Mouse (Mus musculus): ENCODE measurements around the gene Rnf207.

The Rnf207 gene

GRCm38 (mm10) chr4:152318517-152319234, at the start of gene Rnf207:
Gene Rnf207 (minus strand): TSS chr4:152318993.
- DNase-seq: no peak

DNA sequence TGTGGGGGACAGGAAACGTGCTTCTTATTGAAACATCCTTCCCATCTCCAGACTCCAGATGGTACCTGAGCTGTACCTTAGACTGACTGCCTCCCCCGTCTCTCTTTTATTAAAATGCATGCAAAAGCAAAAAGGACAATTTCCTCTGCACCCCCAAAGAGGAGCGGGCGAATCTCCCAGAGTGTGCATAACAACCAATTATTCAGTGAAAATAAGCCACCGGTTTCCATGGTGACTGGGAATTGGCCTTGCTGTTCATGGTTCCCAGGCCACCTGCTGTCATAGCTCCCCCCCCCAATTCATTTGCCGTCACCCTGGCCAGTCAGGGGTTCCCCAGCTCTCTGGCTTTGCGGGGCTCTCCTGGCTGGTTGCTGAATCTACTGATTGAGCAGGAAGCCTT, 46.4 kb upstream of the Rnf207 start:
- no peak for DNase-seq

- no peak for DNase-seq
Measured at GRCm38 (mm10) chr4:152362180-152362579, 43.4 kb upstream of the Rnf207 start.

DNA sequence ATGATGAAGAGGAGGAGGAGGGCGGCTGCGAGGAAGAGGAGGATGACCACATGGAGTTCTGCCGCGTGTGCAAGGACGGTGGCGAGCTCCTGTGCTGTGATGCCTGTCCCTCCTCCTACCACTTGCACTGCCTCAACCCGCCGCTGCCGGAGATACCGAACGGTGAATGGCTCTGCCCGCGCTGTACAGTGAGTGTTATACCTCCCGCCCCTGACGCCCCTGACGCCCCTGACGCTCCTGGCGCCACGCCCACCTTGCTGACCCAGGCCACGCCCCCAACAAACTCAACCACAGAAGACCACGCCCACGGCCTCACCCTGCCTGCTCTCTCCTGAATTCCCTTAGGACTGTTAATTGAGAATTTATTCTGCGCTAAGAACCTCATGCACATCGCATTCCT, 42.1 kb upstream of the Rnf207 start:
- no peak for DNase-seq

- no peak for DNase-seq
Measured at GRCm38 (mm10) chr4:152359700-152360099, 40.9 kb upstream of the Rnf207 start.

GRCm38 (mm10) chr4:152355672-152356071, 36.9 kb upstream of the Rnf207 start:
- DNase-seq: no peak

DNA sequence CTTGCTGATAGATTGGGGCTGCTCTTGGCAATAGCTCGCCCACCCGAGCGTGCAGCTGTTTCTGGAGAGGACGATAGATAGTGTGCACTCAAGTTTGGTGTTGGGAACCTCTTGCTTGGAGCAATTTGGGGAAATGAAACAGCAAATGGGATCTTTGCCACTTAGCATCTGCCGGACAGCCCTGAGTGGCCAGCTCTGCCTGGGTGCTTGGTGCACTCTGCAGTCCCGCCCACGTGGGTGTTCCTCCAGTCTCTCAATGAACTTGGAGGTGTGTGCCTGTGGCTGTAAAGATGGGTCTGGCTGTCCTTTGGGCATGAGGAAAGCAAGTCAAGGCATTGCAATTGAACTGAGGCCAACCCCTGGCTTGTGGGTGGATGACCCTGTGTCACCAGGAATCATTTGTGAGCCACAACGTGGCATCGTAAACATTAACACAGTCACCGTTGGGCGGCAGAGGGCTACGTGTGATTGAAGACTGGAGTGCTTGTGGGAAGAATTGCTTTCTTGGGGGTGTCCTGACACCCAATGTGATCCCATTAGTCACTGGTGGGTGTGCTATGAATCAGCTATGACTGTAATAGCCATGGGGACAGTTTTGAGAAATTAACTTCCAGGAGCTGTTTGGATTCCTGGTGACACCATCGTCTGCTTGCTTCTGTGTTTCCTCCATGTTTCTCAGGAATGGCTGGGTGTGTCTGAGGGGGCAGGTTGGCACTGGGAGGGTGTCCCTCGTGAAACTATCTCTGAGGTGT, 35.3 kb upstream of the Rnf207 start:
- DNase-seq: no peak

- no peak for DNase-seq
Measured at GRCm38 (mm10) chr4:152351422-152352305, 32.9 kb upstream of the Rnf207 start.

- DNase-seq: no peak
Measured at GRCm38 (mm10) chr4:152350722-152351421, 32.1 kb upstream of the Rnf207 start.

GRCm38 (mm10) chr4:152349837-152350381, 31.1 kb upstream of the Rnf207 start:
- DNase-seq: no peak

DNA sequence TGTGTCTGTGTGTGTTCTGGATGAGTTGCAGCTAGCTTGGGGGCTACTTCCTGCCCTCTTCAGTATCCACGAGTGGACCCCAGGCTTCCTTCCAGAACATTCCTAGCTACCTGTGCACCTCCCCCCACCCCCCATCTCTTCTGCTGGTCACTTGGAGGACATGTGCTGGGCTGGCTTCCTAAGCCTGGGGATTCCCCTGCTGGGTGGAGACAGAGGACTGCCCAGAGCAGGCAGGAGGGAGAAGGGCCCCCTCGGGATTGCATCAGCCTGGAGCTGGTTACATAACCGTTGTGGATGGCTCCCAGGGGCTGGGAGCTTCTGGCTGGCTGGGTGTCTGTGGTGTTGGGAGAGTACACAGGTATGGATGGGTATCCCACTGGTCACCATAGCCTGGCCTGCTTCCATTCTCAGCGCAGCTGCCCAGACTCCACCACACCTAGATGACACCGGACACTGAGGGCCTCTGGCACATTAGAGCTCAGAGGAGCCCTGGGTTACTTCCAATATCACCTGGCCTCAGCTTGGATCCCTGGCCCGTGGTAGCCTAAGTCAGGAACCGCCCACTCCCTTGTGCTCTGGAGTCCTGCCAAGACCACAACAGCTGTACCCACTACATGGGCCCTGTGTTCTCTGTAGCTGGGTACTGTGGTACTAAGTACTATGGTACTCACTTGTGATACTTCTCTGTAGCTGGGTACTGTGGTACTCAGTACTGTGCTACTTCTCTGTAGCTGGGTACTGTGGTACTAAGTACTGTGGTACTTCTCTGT, 26.5 kb upstream of the Rnf207 start:
- DNase-seq: no peak

DNA sequence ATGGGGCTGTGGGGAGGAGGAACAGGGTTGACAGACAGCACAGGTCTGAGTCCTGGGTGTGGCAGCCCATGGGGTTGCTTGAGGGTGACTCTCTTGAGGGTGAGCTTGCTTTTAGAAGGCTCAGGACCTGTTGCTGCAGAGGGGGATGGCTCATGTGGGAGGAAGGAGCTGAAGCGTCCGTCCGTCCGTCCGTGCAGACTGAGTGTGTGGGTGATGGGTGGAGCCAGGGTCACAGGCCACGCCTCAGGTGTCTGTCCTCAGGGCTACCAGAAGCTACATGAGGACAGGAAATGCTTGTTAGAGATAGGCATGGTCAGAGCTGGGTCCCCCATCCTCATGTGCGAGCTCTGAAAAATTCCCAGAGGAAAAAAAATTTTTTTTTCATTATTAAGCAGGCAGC, 25.9 kb upstream of the Rnf207 start:
- no peak for DNase-seq

DNA sequence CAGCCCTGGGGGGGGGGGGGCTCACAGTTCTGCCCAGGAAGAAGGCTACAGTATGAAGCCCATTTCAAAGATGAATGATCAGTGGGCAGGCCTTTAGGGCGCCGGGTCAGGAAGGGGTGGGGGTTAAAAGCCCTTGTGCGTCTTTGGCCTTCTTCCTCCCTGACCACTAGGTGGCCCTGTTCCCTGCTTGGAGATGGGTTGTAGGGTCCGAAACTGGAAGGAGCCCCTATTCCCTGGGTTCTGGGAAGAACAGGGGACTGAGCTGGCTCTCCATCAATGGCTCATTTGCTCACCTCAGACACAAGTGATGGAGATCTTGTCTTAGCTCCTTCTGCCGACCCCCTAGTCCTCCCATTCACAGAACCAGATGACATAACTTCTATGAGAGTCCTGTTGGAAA, 24.5 kb upstream of the Rnf207 start:
- DNase-seq: no peak

DNA sequence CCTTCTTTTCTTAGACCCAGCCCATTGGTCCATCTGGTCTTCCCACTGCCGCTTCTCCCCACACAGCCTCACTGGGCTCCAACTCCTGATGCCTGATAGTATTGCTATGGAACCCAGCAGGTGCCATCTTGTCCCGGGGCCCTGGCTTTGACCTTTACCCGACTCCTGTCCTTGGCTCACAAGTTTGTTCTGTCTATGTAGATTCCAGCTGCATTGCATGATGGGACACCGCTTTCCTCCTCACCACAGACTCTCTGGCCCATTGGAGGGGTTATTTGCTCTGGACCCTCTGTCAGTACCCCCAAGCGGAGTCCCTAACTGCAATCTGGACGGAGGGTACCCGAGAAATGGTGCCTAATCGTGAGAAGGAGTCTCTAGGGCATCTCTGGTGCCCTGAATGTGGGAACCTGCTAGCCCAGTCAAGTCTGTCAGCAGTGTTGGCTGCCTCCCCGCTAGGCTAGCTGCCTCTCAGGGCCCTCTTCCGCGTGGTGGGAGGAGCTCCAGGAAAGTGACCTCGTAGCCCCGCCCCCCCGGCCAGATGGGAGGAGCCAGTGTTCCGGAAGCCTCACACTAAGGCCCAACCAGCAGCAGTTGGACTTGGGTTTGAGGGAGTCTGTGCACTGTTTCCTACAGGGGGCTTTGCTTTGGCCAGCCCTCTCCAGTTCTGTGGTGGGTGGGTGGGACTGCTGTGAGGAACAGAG, 21.9 kb upstream of the Rnf207 start:
- DNase-seq: no peak

DNA sequence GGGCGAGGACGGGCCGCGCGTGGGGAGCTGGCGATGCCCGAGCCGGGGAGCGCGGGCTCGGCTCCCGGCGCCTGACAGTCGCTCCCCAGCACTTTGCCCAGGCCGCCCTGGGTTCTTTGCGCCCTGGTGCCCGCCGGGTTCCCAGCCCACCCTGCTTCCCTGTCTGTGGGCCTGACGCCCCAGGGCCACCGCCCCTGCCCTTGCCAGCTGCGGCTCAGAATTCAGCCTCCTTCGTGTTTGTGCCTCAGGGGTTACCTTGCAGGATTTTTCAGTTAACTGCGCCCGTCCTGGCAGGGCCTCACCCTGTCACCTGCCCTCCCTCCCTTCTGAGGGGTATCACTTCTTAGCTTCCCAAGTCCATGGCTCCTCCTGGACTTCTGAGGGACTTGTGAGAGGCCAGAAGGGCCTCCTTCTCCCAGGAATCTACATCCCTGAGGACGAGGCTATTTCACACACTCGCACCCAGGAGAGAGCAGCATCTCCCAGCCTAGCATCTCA, 20.5 kb upstream of the Rnf207 start:
- no peak for DNase-seq

DNA sequence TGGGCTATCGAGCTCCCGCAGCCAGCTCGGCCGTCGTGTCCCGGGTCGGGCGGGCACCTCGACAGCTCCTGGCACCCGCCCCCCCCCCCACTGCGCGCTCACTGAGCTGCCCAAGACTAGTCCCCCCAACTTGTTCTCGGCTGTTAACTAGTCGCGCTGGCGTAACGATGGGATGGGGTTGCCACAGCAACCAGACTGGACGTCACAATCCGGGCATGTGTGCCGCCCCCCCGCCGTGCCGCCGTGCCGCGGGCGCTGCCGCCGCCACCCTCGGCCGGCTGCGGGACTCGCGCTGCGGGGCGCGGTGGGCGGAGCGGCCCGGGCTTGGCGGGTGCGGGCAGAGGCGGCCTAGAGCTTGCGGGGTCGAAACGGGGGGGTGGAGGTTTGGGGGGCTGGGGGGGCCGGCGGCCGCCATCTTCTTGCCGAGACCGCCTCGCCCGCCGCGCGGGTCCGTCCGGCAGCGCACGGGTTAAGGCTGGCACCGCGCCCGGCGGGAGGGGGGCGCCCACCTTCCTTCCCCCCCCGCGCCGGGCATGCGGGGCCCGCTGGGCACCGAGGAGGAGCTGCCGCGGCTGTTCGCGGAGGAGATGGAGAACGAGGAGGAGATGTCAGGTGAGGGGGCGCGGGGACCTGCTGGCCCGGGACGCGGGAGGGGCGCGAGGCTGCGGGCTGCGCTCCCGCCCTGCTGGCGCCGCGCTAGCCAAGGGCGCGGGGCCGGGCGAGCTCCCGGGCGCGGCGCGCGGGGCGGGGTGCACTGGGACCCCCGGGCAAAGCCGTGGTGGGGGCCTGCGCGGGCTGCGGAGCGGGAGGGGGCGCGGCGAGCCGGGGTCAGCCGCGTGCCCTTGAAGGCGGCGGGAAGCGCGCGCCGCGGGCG, 19.9 kb upstream of the Rnf207 start, which contains the start of gene Chd5:
TSS of gene Chd5 (plus strand) at position 233 of the 874 bp plus-strand sequence.
- peak; percentile 57 for DNase-seq

- DNase-seq: no peak
Measured at GRCm38 (mm10) chr4:152337772-152338171, 19.0 kb upstream of the Rnf207 start.

- no peak for DNase-seq
Measured at GRCm38 (mm10) chr4:152333587-152333986, 14.8 kb upstream of the Rnf207 start.

DNA sequence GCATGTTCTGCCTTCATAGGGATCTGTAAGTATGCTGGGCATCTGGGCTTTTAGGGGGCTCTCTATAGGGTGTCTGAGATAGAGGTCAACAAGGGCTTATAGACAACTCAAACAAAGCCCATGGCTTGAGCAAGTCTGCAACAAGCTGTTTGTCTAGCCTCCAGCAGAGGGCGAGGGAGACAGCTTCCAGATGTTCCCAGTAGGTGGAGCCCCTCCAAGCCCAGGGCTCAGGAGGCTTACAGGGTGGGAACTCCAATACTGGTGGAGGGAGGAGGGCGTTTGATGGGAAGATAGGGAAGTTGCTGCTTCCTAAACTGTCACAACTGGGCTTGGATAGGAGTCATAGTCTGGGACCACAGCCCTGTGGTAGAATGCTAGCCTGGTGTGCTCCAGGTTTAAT, 14.2 kb upstream of the Rnf207 start:
- DNase-seq: no peak

DNA sequence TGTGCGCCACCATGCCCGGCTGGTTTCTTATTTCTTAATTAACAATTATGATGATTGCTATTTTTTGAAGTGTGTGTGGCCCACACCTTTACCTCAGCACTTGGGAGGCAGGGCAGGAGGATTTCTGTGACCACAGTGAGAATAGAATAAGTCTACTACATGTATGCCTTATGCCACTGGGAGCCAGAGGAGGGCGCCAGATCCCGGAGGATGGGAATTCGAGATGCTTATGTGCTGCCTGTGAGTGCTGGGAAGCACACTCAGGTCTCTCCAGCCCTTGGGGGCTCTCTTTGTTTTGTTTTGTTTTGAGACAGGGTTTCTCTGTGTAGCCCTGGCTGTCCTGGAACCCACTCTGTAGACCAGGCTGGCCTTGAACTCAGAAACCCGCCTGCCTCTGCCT, 9.9 kb upstream of the Rnf207 start:
- DNase-seq: no peak
